Mouse (Mus musculus) embryonic facial prominence, embryonic 11.5 days (tissue): ENCODE measurements around the gene Plcl1. TPM values are rescaled to one million over a fixed set of nuclear protein-coding genes. Genes with fewer than 3 reads are reported as not detected.

ENCODE experiments used
- ATAC-seq: fragments of 200-750 bp; cut with Nextera tagmentation; replicated peaks from 2 replicates; pipeline ENCODE4 v1.8.0; 2017; ENCODE audit warnings: low read depth; ENCODE audit not compliant: insufficient number of reproducible peaks, low FRiP score, low TSS enrichment
- DNase-seq: peaks from one replicate; pipeline ENCODE4 v3.0.0-alpha.2; 2015; ENCODE audit warnings: low spot score
- H3K27ac ChIP-seq: fragments of 300-500 bp; sonication (generic); replicated peaks from 2 replicates; pipeline ENCODE4 v1.5.1; 2014; ENCODE audit warnings: mild to moderate bottlenecking, low read depth, low read length, control low read depth
- H3K27me3 ChIP-seq: fragments of 300-500 bp; sonication (generic); 2 replicates; pipeline ENCODE4 v1.6.1; 2014; ENCODE audit warnings: mild to moderate bottlenecking, low read length, moderate library complexity, mixed read lengths; ENCODE audit not compliant: control insufficient read depth, insufficient read depth
- H3K36me3 ChIP-seq: fragments of 300-500 bp; sonication (generic); replicated peaks from 2 replicates; pipeline ENCODE4 v1.6.1; 2014; ENCODE audit warnings: low read depth, mild to moderate bottlenecking, low read length, moderate library complexity, mixed read lengths; ENCODE audit not compliant: control insufficient read depth, insufficient read depth
- H3K4me1 ChIP-seq: fragments of 300-500 bp; sonication (generic); 2 replicates; pipeline ENCODE4 v1.6.1; 2014; ENCODE audit warnings: low read length, mixed read lengths; ENCODE audit not compliant: control insufficient read depth, insufficient read depth
- H3K4me2 ChIP-seq: fragments of 300-500 bp; sonication (generic); 2 replicates; pipeline ENCODE4 v1.6.1; 2014; ENCODE audit warnings: low read depth, mild to moderate bottlenecking, control low read depth, low read length, moderate library complexity
- H3K4me3 ChIP-seq: fragments of 300-500 bp; sonication (generic); 2 replicates; pipeline ENCODE4 v1.5.1; 2014; ENCODE audit warnings: low read depth, low read length, control low read depth
- H3K9ac ChIP-seq: fragments of 300-500 bp; sonication (generic); replicated peaks from 2 replicates; pipeline ENCODE4 v1.6.1; 2014; ENCODE audit warnings: mild to moderate bottlenecking, control low read depth, low read length
- H3K9me3 ChIP-seq: fragments of 300-500 bp; sonication (generic); replicated peaks from 2 replicates; pipeline ENCODE4 v1.6.1; 2016; ENCODE audit warnings: mild to moderate bottlenecking, low read length, inconsistent platforms, mixed read lengths; ENCODE audit not compliant: control insufficient read depth
- WGBS: fragments of 180-500 bp; shearing (Covaris S2); extraction: QIAGEN DNeasy Blood & Tissue Kit; methylation state at CpG from one replicate; pipeline ENCODE4 v1.1.7; 2014; 5-methylcytosine and 5-hydroxymethylcytosine counted together
- polyA plus RNA-seq: library from polyadenylated mRNA; unstranded; fragments of >200 nt; fragmentation: Nextera tagmentation; extraction: Ambion mirVana; gene quantifications from 2 replicates; pipeline ENCODE4 v1.2.1, GENCODE M21; 2014

The Plcl1 gene
- polyA plus RNA-seq, 1 experiment from 2014 or later = 1.2 TPM

GRCm38 (mm10) chr1:55528547-55529304, 123.0 kb downstream of the Plcl1 start:
- ATAC-seq = no peak
- 60% methylated on average over 7 of the region's 7 CpGs for WGBS
- H3K27ac ChIP-seq = no peak overlapping the region

GRCm38 (mm10) chr1:55533823-55534222, 128.1 kb downstream of the Plcl1 start:
- H3K36me3 ChIP-seq = no peaks in the 10 kb centered on the region
- DNase-seq (no peak), ATAC-seq (no peak)
- H3K27ac ChIP-seq = no peak overlapping the region
- no peak overlapping the region for H3K9ac ChIP-seq
- no peak overlapping the region for H3K4me3 ChIP-seq
- no peaks in the 10 kb centered on the region for H3K9me3 ChIP-seq
- no peak overlapping the region for H3K4me2 ChIP-seq
- WGBS = 72% methylated on average over 1 of the region's 1 CpGs
- no peaks in the 10 kb centered on the region for H3K27me3 ChIP-seq
- no peaks in the 10 kb centered on the region for H3K4me1 ChIP-seq

More at GRCm38 (mm10) chr1:55528547-55529304, 123.0 kb downstream of the Plcl1 start:
- DNase-seq = no peak
- no peak overlapping the region for H3K9ac ChIP-seq
- no peaks in the 10 kb centered on the region for H3K27me3 ChIP-seq
- no peaks in the 10 kb centered on the region for H3K4me1 ChIP-seq
- H3K4me2 ChIP-seq = no peak overlapping the region
- H3K4me3 ChIP-seq = no peak overlapping the region
- H3K36me3 ChIP-seq = no peaks in the 10 kb centered on the region
- H3K9me3 ChIP-seq = no peaks in the 10 kb centered on the region

GRCm38 (mm10) chr1:55554405-55554804, 148.7 kb downstream of the Plcl1 start:
- no peaks in the 10 kb centered on the region for H3K27me3 ChIP-seq
- H3K4me1 ChIP-seq = no peaks in the 10 kb centered on the region
- ATAC-seq (no peak), DNase-seq (no peak)
- no peak overlapping the region for H3K9ac ChIP-seq
- H3K36me3 ChIP-seq = no peaks in the 10 kb centered on the region
- H3K27ac ChIP-seq = no peak overlapping the region
- no peak overlapping the region for H3K4me3 ChIP-seq
- no peak overlapping the region for H3K4me2 ChIP-seq
- no peaks in the 10 kb centered on the region for H3K9me3 ChIP-seq
- 89% methylated on average over 3 of the region's 3 CpGs for WGBS

- DNase-seq = no peak
- no peak for ATAC-seq
- Histone ChIP-seq H3K4me3 (no peak overlapping the region), H3K27ac (no peak overlapping the region), H3K9ac (no peak overlapping the region), H3K9me3 (no peaks in the 10 kb centered on the region), H3K4me2 (no peak overlapping the region), H3K4me1 (no peaks in the 10 kb centered on the region), H3K36me3 (no peaks in the 10 kb centered on the region), H3K27me3 (no peaks in the 10 kb centered on the region)
- 81% methylated on average over 7 of the region's 7 CpGs for WGBS
Observed at GRCm38 (mm10) chr1:55557960-55558359, 152.2 kb downstream of the Plcl1 start.

- H3K4me2 ChIP-seq = no peak overlapping the region
- no peak overlapping the region for H3K9ac ChIP-seq
- 84% methylated on average over 1 of the region's 1 CpGs for WGBS
- no peaks in the 10 kb centered on the region for H3K4me1 ChIP-seq
- H3K36me3 ChIP-seq = no peaks in the 10 kb centered on the region
- no peak overlapping the region for H3K27ac ChIP-seq
- no peaks in the 10 kb centered on the region for H3K9me3 ChIP-seq
- no peak for DNase-seq
- ATAC-seq = no peak
- H3K4me3 ChIP-seq = no peak overlapping the region
- no peaks in the 10 kb centered on the region for H3K27me3 ChIP-seq
Observed at GRCm38 (mm10) chr1:55558409-55558808, 152.7 kb downstream of the Plcl1 start.

- no peak overlapping the region for H3K27ac ChIP-seq
- H3K4me1 ChIP-seq = no peaks in the 10 kb centered on the region
- DNase-seq = no peak
- no peak overlapping the region for H3K4me3 ChIP-seq
- ATAC-seq = no peak
- no peaks in the 10 kb centered on the region for H3K9me3 ChIP-seq
- H3K27me3 ChIP-seq = no peaks in the 10 kb centered on the region
- H3K4me2 ChIP-seq = no peak overlapping the region
- H3K9ac ChIP-seq = no peak overlapping the region
- H3K36me3 ChIP-seq = no peaks in the 10 kb centered on the region
- WGBS = 87% methylated on average over 9 of the region's 9 CpGs
Observed at GRCm38 (mm10) chr1:55559998-55560397, 154.3 kb downstream of the Plcl1 start.

GRCm38 (mm10) chr1:55565933-55566332, 160.2 kb downstream of the Plcl1 start:
- H3K27me3 ChIP-seq = no peaks in the 10 kb centered on the region
- H3K4me2 ChIP-seq = no peak overlapping the region
- WGBS = 82% methylated on average over 6 of the region's 6 CpGs
- H3K36me3 ChIP-seq = no peaks in the 10 kb centered on the region
- no peak overlapping the region for H3K9ac ChIP-seq
- H3K4me3 ChIP-seq = no peak overlapping the region
- DNase-seq (no peak), ATAC-seq (no peak)
- no peak overlapping the region for H3K27ac ChIP-seq
- no peaks in the 10 kb centered on the region for H3K9me3 ChIP-seq
- no peaks in the 10 kb centered on the region for H3K4me1 ChIP-seq

GRCm38 (mm10) chr1:55567801-55568360, 162.2 kb downstream of the Plcl1 start:
- Histone ChIP-seq H3K27ac (no peak overlapping the region), H3K4me1 (no peaks in the 10 kb centered on the region), H3K9me3 (no peaks in the 10 kb centered on the region), H3K4me2 (no peak overlapping the region), H3K9ac (no peak overlapping the region), H3K36me3 (no peaks in the 10 kb centered on the region), H3K4me3 (no peak overlapping the region), H3K27me3 (no peaks in the 10 kb centered on the region)
- 77% methylated on average over 5 of the region's 5 CpGs for WGBS
- DNase-seq (no peak), ATAC-seq (no peak)
